Mouse (Mus musculus) E14TG2a.4 (cell line): Measurements from ENCODE around the gene Zfp40.

Experiments
- CTCF ChIP-seq: conservative IDR thresholded peaks from 2 replicates; pipeline ENCODE4 v1.5.1; 2014; ENCODE audit warnings: low read length
- POU5F1 ChIP-seq: IDR thresholded peaks from 2 replicates; pipeline ENCODE4 v1.6.1; 2014; ENCODE audit warnings: low read length, borderline replicate concordance

DNA sequence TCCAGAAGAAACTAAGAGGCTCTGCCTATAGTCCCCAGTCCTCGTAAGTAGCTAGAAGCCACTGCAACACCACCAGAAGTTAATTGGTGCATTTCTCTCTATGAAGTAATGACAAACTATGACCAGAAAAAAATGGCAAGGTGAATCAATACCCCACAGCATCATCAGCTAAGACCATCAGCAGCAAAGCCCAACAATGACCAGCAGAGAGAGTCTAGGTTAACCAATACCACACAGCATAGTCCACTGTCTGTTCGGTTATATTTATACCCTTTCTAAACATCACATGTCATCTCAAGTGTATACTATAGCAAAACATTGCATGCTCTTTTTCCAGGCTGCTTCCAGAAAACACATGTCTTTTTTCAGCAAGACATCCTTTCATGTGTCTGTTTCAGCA lies 25.3 kb upstream of the Zfp40 start:
- TF ChIP-seq CTCF: no peak
- no peak for TF ChIP-seq POU5F1
